ENCODE assay signal across 8 mouse cellular contexts in the genomic region with DNA sequence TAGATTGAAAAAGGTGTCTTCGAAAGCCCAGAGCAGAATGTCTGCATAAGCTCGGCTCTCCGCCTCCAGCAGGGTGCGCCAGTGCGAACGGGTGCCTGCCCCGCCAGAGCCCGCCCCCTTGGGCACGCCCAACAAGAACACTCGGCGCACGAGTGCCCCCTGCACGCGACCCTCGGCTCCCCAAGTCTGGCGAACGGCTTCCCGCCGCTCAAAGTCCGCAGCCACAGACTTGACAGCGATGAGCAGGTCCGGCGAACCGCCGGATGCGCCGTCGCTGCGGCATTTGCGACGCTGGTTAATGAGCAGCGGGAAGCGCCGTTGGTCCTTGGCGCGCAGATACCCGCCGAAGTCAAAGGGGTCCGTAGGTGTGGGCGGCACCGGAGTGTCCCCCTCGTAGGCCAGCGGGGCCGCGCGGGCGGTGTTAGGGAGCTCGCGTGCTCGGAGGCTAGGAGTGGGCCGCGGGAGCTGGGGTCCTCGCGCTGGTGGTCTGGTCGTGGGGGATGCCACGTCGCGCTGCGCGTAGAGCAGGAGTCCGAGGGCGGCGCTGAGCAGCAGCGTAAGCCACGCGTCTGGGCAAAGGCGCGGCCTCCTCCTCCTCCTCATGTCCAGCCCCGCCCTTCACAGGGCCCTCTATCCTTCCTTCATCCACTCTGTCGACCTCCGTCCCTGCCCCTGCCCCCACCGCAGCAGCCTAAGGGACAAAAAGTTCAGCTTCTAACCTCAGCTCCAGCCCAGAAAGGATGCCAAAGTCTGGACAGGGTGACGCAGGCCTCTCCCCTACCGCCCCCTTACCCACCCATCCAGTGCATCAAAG. TPM values are rescaled to one million over a fixed set of nuclear protein-coding genes. Genes with fewer than 3 reads are reported as not detected.
DNase-seq lines count a peak whose midpoint lies in the region; ATAC-seq and TF ChIP-seq lines count a peak whose summit lies in the region.

No protein-coding gene starts in this region.

- H3K9me3 ChIP-seq in erythroblast, embryonic 14.5 days (ENCODE audit: control insufficient read depth, low read length) = no peaks in the 10 kb centered on the region; the same call in 1 of the 2 replicates
- no peaks in the 10 kb centered on the region for H3K9me3 ChIP-seq in heart, embryonic 12.5 days (replicated peaks)
- H3K9me3 ChIP-seq in kidney, postnatal 0 days (replicated peaks; ENCODE audit: low read length) = no peaks in the 10 kb centered on the region
- no peaks in the 10 kb centered on the region for H3K9me3 ChIP-seq in liver, embryonic 11.5 days (ENCODE audit: control insufficient read depth, low read length)

- peak overlapping the region; percentile 48 for H3K27ac ChIP-seq in heart, embryonic 12.5 days (ENCODE audit: poor library complexity, severe bottlenecking)
- H3K27ac ChIP-seq in kidney, postnatal 0 days = peak overlapping the region; percentile 50
- H3K27ac ChIP-seq in liver, embryonic 11.5 days (ENCODE audit: low read depth, low read length) = peak overlapping the region; percentile 65

- H3K36me3 ChIP-seq in erythroblast, embryonic 14.5 days (ENCODE audit: control insufficient read depth) = peaks cover 56% of the 10 kb centered on the region
- H3K36me3 ChIP-seq in heart, embryonic 12.5 days = peaks cover 34% of the 10 kb centered on the region
- peaks cover 28% of the 10 kb centered on the region for H3K36me3 ChIP-seq in kidney, postnatal 0 days (ENCODE audit: insufficient read depth, low read length)
- H3K36me3 ChIP-seq in liver, embryonic 11.5 days (ENCODE audit: control insufficient read depth, insufficient read depth, low read length) = peaks cover 13% of the 10 kb centered on the region; the same call in 1 of the 2 replicates
- no peaks in the 10 kb centered on the region; the same call in 1 of the 2 replicates for H3K36me3 ChIP-seq in splenic B cell, adult 2 months (ENCODE audit: control insufficient read depth, insufficient read depth, low read length, poor library complexity, severe bottlenecking)

- ATAC-seq in heart, embryonic 12.5 days (ENCODE audit: insufficient number of reproducible peaks, low FRiP score) = peak; percentile 84
- peak; percentile 78 for ATAC-seq in kidney, postnatal 0 days (replicated peaks; ENCODE audit: low FRiP score, low read depth)
- ATAC-seq in liver, embryonic 11.5 days (replicated peaks; ENCODE audit: low FRiP score) = peak; percentile 88

- peak overlapping the region; percentile 81 for H3K9ac ChIP-seq in heart, embryonic 12.5 days
- peak overlapping the region; percentile 61 for H3K9ac ChIP-seq in kidney, postnatal 0 days (ENCODE audit: low read depth, low read length)
- peak overlapping the region; percentile 76 for H3K9ac ChIP-seq in liver, embryonic 11.5 days (ENCODE audit: low read depth, low read length)

- under 1% methylated on average over 73 of the region's 74 CpGs for WGBS in heart, embryonic 12.5 days
- WGBS in kidney, postnatal 0 days = under 1% methylated on average over 67 of the region's 74 CpGs
- under 1% methylated on average over 73 of the region's 74 CpGs for WGBS in liver, embryonic 11.5 days

- peak overlapping the region; percentile 99 for H3K4me2 ChIP-seq in heart, embryonic 12.5 days
- H3K4me2 ChIP-seq in kidney, postnatal 0 days (ENCODE audit: low read length) = peak overlapping the region; percentile 98
- peak overlapping the region; percentile 99 for H3K4me2 ChIP-seq in liver, embryonic 11.5 days

- H3K27me3 ChIP-seq in erythroblast, embryonic 14.5 days (ENCODE audit: control insufficient read depth) = peaks cover 17% of the 10 kb centered on the region
- peaks cover 36% of the 10 kb centered on the region for H3K27me3 ChIP-seq in heart, embryonic 12.5 days (replicated peaks)
- H3K27me3 ChIP-seq in kidney, postnatal 0 days (ENCODE audit: insufficient read depth, low read length) = 0 out of 2 replicates have a peak, but pooled peaks cover 7% of the 10 kb centered on the region
- peaks cover 17% of the 10 kb centered on the region for H3K27me3 ChIP-seq in liver, embryonic 11.5 days (replicated peaks; ENCODE audit: control insufficient read depth, insufficient read depth, low read length)
- H3K27me3 ChIP-seq in splenic B cell, adult 2 months (ENCODE audit: control insufficient read depth, insufficient read depth, low read length, poor library complexity, severe bottlenecking) = no peaks in the 10 kb centered on the region

- H3K4me3 ChIP-seq in erythroblast, embryonic 14.5 days (replicated peaks) = peak overlapping the region; percentile 83
- H3K4me3 ChIP-seq in heart, embryonic 12.5 days = peak overlapping the region; percentile 69
- peak overlapping the region; percentile 62 for H3K4me3 ChIP-seq in kidney, postnatal 0 days (replicated peaks; ENCODE audit: low read depth, low read length)
- H3K4me3 ChIP-seq in liver, embryonic 11.5 days (ENCODE audit: low read depth, low read length) = peak overlapping the region; percentile 66

- peak; percentile 93 for DNase-seq in CD4-positive, CD25-positive, alpha-beta regulatory T cell, adult 2 months (ENCODE audit: low read depth, low spot score)
- peak; percentile 68 for DNase-seq in brain, embryonic 18.5 days (ENCODE audit: low read depth, low spot score)
- peak; percentile 92 for DNase-seq in kidney, postnatal 0 days (ENCODE audit: low spot score)
- peak; percentile 91 for DNase-seq in liver, embryonic 11.5 days (ENCODE audit: low spot score)
- DNase-seq in naive thymus-derived CD4-positive, alpha-beta T cell, adult 2 months (ENCODE audit: low read depth) = peak; percentile 90
- peak; percentile 90 for DNase-seq in splenic B cell, adult 2 months (ENCODE audit: low read depth, low spot score)

- peak; percentile 89 for TF ChIP-seq CTCF in kidney, postnatal 0 days (IDR thresholded peaks at IDR 0.05; ENCODE audit: low read depth)

- peaks cover 47% of the 10 kb centered on the region for H3K4me1 ChIP-seq in erythroblast, embryonic 14.5 days (ENCODE audit: control insufficient read depth)
- H3K4me1 ChIP-seq in heart, embryonic 12.5 days (replicated peaks) = peaks cover 35% of the 10 kb centered on the region
- peaks cover 14% of the 10 kb centered on the region; the same call in 1 of the 2 replicates for H3K4me1 ChIP-seq in kidney, postnatal 0 days (replicated peaks; ENCODE audit: insufficient read depth, low read length)
- H3K4me1 ChIP-seq in liver, embryonic 11.5 days (replicated peaks; ENCODE audit: control insufficient read depth, insufficient read depth, low read length) = peaks cover 23% of the 10 kb centered on the region

RNA-seq across cellular contexts. Expression of gene B3gnt9, which starts 0.6 kb away (rescaled TPM):
- polyA plus RNA-seq in erythroblast, embryonic 14.5 days (2012) = 0.74 and 1.0 TPM in 2 replicates
- polyA plus RNA-seq in heart, embryonic 12.5 days (2016; fragmentation: Nextera tagmentation; extraction: Ambion mirVana) = 10.2 and 10.8 TPM in 2 replicates
- 7.5 and 7.7 TPM in 2 replicates for polyA plus RNA-seq in kidney, postnatal 0 days (2015; fragmentation: Nextera tagmentation; extraction: Ambion mirVana)
- 4.2 and 4.4 TPM in 2 replicates for polyA plus RNA-seq in liver, embryonic 11.5 days (2014; fragmentation: Nextera tagmentation; extraction: Ambion mirVana)

RNA-seq across cellular contexts. Expression of gene Tradd, which starts 10.1 kb away (rescaled TPM):
- 1.7 and 2.0 TPM in 2 replicates for polyA plus RNA-seq in erythroblast, embryonic 14.5 days (2012)
- polyA plus RNA-seq in heart, embryonic 12.5 days (2016; fragmentation: Nextera tagmentation; extraction: Ambion mirVana) = 16.0 and 16.6 TPM in 2 replicates
- polyA plus RNA-seq in kidney, postnatal 0 days (2015; fragmentation: Nextera tagmentation; extraction: Ambion mirVana) = 21.8 and 24.2 TPM in 2 replicates
- 23.1 and 23.2 TPM in 2 replicates for polyA plus RNA-seq in liver, embryonic 11.5 days (2014; fragmentation: Nextera tagmentation; extraction: Ambion mirVana)

RNA-seq across cellular contexts. Expression of gene Fbxl8, which starts 10.1 kb away (rescaled TPM):
- 0.10 and 0.27 TPM in 2 replicates for polyA plus RNA-seq in erythroblast, embryonic 14.5 days (2012)
- 2.2 and 2.6 TPM in 2 replicates for polyA plus RNA-seq in heart, embryonic 12.5 days (2016; fragmentation: Nextera tagmentation; extraction: Ambion mirVana)
- 1.8 and 2.4 TPM in 2 replicates for polyA plus RNA-seq in kidney, postnatal 0 days (2015; fragmentation: Nextera tagmentation; extraction: Ambion mirVana)
- polyA plus RNA-seq in liver, embryonic 11.5 days (2014; fragmentation: Nextera tagmentation; extraction: Ambion mirVana) = 2.0 and 2.4 TPM in 2 replicates

RNA-seq across cellular contexts. Expression of gene Hsf4, which starts 15.2 kb away (rescaled TPM):
- not detected in 2 replicates for polyA plus RNA-seq in erythroblast, embryonic 14.5 days (2012)
- not detected in 2 replicates for polyA plus RNA-seq in heart, embryonic 12.5 days (2016; fragmentation: Nextera tagmentation; extraction: Ambion mirVana)
- 0.12 TPM in 1 of 2 replicates, not detected in the other for polyA plus RNA-seq in kidney, postnatal 0 days (2015; fragmentation: Nextera tagmentation; extraction: Ambion mirVana)
- polyA plus RNA-seq in liver, embryonic 11.5 days (2014; fragmentation: Nextera tagmentation; extraction: Ambion mirVana) = 0.19 TPM in 1 of 2 replicates, not detected in the other

RNA-seq across cellular contexts. Expression of gene Nol3, which starts 21.6 kb away (rescaled TPM):
- not detected in 2 replicates for polyA plus RNA-seq in erythroblast, embryonic 14.5 days (2012)
- polyA plus RNA-seq in heart, embryonic 12.5 days (2016; fragmentation: Nextera tagmentation; extraction: Ambion mirVana) = 1.8 and 2.1 TPM in 2 replicates
- polyA plus RNA-seq in kidney, postnatal 0 days (2015; fragmentation: Nextera tagmentation; extraction: Ambion mirVana) = 0.29 and 0.68 TPM in 2 replicates
- 0.14 and 0.51 TPM in 2 replicates for polyA plus RNA-seq in liver, embryonic 11.5 days (2014; fragmentation: Nextera tagmentation; extraction: Ambion mirVana)

Comparison
In these comparisons a context has a peak if more than half of its experiments do, and no peak if none do; other contexts are left out.
1. Peak in every context shown above with its lines: DNase-seq, ATAC-seq, H3K4me3 ChIP-seq and H3K27ac ChIP-seq.